Mouse (Mus musculus) limb, embryonic 14.5 days (tissue): Measurements from ENCODE around the gene Grid1. TPM values are rescaled to one million over a fixed set of nuclear protein-coding genes. Genes with fewer than 3 reads are reported as not detected.

Source experiments
- ATAC-seq: fragments of 200-750 bp; cut with Nextera tagmentation; 2 replicates; pipeline ENCODE4 v1.8.0; 2017; ENCODE audit warnings: low read depth, moderate number of reproducible peaks, moderate TSS enrichment; ENCODE audit not compliant: low FRiP score
- DNase-seq: peaks from one replicate; pipeline ENCODE4 v3.0.0-alpha.2; 2015; ENCODE audit warnings: low spot score
- H3K27ac ChIP-seq: fragments of 300-500 bp; sonication (generic); replicated peaks from 2 replicates; pipeline ENCODE4 v1.5.1; 2014; ENCODE audit warnings: low read depth, mild to moderate bottlenecking, low read length, moderate library complexity, mixed read lengths
- H3K27me3 ChIP-seq: fragments of 300-500 bp; sonication (generic); 2 replicates; pipeline ENCODE4 v1.6.1; 2014; ENCODE audit warnings: low read length, mixed read lengths; ENCODE audit not compliant: control insufficient read depth, insufficient read depth
- H3K36me3 ChIP-seq: fragments of 300-500 bp; sonication (generic); 2 replicates; pipeline ENCODE4 v1.6.1; 2014; ENCODE audit warnings: mild to moderate bottlenecking, low read length, moderate library complexity, mixed read lengths; ENCODE audit not compliant: control insufficient read depth, insufficient read depth
- H3K4me1 ChIP-seq: fragments of 300-500 bp; sonication (generic); 2 replicates; pipeline ENCODE4 v1.6.1; 2014; ENCODE audit warnings: antibody characterized with exemption, low read length, mixed read lengths; ENCODE audit not compliant: control insufficient read depth, insufficient read depth
- H3K4me2 ChIP-seq: fragments of 300-500 bp; sonication (generic); replicated peaks from 2 replicates; pipeline ENCODE4 v1.6.1; 2014; ENCODE audit warnings: low read depth, mild to moderate bottlenecking, low read length, moderate library complexity; ENCODE audit not compliant: severe bottlenecking
- H3K4me3 ChIP-seq: fragments of 300-500 bp; sonication (generic); replicated peaks from 2 replicates; pipeline ENCODE4 v1.5.1; 2014; ENCODE audit warnings: low read length
- H3K9ac ChIP-seq: fragments of 300-500 bp; sonication (generic); 2 replicates; pipeline ENCODE4 v1.6.1; 2014; ENCODE audit warnings: mild to moderate bottlenecking, low read depth, low read length, moderate library complexity; ENCODE audit not compliant: severe bottlenecking
- H3K9me3 ChIP-seq: fragments of 300-500 bp; sonication (generic); 2 replicates; pipeline ENCODE4 v1.6.1; 2016; ENCODE audit warnings: low read length; ENCODE audit not compliant: control insufficient read depth
- POLR2A ChIP-seq: fragments of 200-500 bp; IDR thresholded peaks from 2 replicates; pipeline ENCODE4 v1.8.0; 2012; ENCODE audit warnings: inconsistent platforms, mild to moderate bottlenecking, moderate library complexity, borderline replicate concordance; ENCODE audit not compliant: insufficient read depth, insufficient read length; ENCODE audit errors: extremely low read depth
- WGBS: fragments of 180-500 bp; shearing (Covaris S2); extraction: QIAGEN DNeasy Blood & Tissue Kit; methylation state at CpG from one replicate; pipeline ENCODE4 v1.1.7; 2014; 5-methylcytosine and 5-hydroxymethylcytosine counted together
- polyA plus RNA-seq, 2 experiments: library from polyadenylated mRNA; depleted of rRNA in 1 of 2; stranded (reverse) in 1 of 2; unstranded in 1 of 2; fragments of >200 nt; fragmentation: Nextera tagmentation in 1 of 2; extraction: Ambion mirVana in 1 of 2; gene quantifications; 2 replicates each; pipeline versions ENCODE4 v1.2.1 to v1.2.3; 2012 to 2014

Grid1 gene
- polyA plus RNA-seq, 2 experiments: 0.87 to 2.0 TPM

DNA sequence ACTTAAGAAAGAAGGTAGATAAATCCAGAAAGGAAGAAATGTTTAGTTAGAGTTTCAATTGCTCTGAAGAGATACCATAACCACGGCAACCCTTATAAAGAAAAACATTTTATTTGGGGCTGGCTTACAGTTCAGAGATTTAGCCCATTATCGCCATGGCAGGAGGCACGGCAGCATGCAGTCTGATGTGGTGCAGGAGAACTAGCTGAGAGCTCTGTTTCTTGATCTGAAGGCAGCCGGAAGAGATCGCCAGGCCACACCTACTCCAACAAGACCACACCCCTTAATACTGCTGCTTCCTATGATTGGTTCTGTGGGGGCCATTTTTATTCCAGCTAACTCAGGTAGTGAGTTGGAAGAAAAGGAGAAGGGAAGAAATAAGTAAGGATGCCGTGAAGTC lies 45.7 kb upstream of the Grid1 start:
- H3K36me3 ChIP-seq: no peaks in the 10 kb centered on the region
- peaks cover 4% of the 10 kb centered on the region; the same call in 1 of the 2 replicates for H3K4me1 ChIP-seq
- ATAC-seq (no peak), DNase-seq (no peak)
- no peaks in the 10 kb centered on the region; the same call in 1 of the 2 replicates for H3K9me3 ChIP-seq
- no peak overlapping the region for H3K9ac ChIP-seq
- WGBS: 73% methylated on average over 6 of the region's 6 CpGs
- H3K4me3 ChIP-seq: no peak overlapping the region
- TF ChIP-seq POLR2A: no peak
- no peak overlapping the region for H3K27ac ChIP-seq
- H3K27me3 ChIP-seq: peaks cover 6% of the 10 kb centered on the region; the same call in 1 of the 2 replicates
- no peak overlapping the region for H3K4me2 ChIP-seq

DNA sequence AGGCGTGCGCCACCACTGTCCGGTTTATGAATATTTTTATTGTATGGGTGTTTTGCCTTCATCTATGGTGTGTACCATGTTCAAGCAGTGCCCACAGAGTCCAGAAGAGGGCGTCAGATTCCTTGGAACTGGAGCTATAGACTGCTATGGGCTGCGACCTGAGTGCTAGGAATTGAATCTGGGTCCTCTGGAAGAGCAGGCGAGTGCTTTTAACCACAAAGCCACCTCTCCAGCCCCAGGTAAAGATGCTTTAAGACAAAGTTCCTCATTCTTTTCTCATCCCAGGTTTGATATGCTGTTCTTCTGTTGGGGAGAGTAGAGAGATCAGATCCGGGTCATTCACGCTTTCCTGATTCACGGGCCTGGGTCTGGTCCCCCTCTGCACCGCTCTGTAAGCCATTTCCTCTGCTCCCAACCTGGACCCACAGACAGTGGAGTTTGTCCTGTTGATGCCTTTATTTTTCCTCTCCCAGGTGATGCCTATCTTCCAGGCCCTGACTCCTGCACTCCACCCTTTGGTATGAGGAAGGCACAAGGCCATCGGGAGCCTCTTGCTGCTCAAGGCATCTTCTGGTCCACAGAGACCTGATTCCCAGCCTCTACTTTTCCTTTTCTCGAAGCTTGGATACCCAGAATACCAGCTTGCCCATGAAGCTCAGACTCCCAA lies 43.1 kb upstream of the Grid1 start:
- H3K9me3 ChIP-seq: no peaks in the 10 kb centered on the region; the same call in 1 of the 2 replicates
- no peaks in the 10 kb centered on the region for H3K4me1 ChIP-seq
- H3K4me3 ChIP-seq: no peak overlapping the region
- H3K27me3 ChIP-seq: no peaks in the 10 kb centered on the region
- no peak overlapping the region for H3K4me2 ChIP-seq
- DNase-seq (no peak), ATAC-seq (no peak)
- H3K36me3 ChIP-seq: no peaks in the 10 kb centered on the region
- TF ChIP-seq POLR2A: no peak
- H3K9ac ChIP-seq: no peak overlapping the region
- H3K27ac ChIP-seq: no peak overlapping the region
- 90% methylated on average over 12 of the region's 12 CpGs for WGBS

DNA sequence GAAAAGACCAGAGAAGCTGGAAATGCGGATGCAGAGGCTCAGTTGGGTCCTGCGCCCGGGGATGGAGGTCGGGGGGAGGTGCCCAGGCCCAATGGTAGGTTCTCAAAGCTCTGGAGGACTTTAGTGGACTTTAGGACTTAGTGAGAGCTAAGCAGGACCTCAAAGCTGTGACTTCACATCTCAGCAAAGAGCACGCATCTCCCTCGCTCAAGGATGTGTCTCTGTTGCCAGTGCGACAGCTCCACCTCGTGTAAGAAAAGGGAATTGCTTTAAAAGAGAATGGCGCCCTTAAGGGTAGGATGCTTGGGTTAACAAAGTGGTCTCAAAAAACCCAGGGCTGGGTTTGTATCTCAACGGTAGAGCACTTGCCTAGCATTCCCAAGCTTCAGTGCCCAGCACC lies 42.1 kb upstream of the Grid1 start:
- Histone ChIP-seq H3K27me3 (no peaks in the 10 kb centered on the region), H3K27ac (no peak overlapping the region), H3K9me3 (no peaks in the 10 kb centered on the region; the same call in 1 of the 2 replicates), H3K4me2 (no peak overlapping the region), H3K36me3 (no peaks in the 10 kb centered on the region), H3K9ac (no peak overlapping the region), H3K4me3 (no peak overlapping the region), H3K4me1 (no peaks in the 10 kb centered on the region)
- TF ChIP-seq POLR2A: no peak
- 13% methylated on average over 10 of the region's 10 CpGs for WGBS
- DNase-seq (peak; percentile 35), ATAC-seq (no peak)

DNA sequence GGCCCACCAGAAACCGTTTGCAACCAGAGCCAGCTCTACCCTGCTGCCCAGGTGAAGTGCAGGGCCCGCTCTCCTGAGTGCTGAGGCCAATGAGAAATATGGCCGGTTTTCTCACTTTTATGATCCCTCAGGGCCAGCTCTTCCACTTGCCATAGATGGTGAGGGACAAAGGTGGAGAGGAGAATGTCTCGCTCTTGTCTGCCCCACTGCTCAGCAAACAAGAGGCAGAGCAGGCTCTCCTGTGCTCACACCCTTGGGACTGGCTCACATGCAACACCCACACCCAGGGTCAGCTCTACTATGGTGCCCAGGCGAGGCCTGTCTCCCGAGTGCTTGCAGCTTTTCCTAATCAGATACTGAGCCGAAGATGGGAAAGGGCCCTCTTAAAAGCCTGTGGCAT lies 41.1 kb upstream of the Grid1 start:
- Histone ChIP-seq H3K27ac (no peak overlapping the region), H3K36me3 (no peaks in the 10 kb centered on the region), H3K4me2 (no peak overlapping the region), H3K9me3 (no peaks in the 10 kb centered on the region; the same call in 1 of the 2 replicates), H3K9ac (no peak overlapping the region), H3K4me1 (no peaks in the 10 kb centered on the region), H3K27me3 (no peaks in the 10 kb centered on the region), H3K4me3 (no peak overlapping the region)
- no peak for DNase-seq
- WGBS: 73% methylated on average over 7 of the region's 7 CpGs
- no peak for ATAC-seq
- no peak for TF ChIP-seq POLR2A

DNA sequence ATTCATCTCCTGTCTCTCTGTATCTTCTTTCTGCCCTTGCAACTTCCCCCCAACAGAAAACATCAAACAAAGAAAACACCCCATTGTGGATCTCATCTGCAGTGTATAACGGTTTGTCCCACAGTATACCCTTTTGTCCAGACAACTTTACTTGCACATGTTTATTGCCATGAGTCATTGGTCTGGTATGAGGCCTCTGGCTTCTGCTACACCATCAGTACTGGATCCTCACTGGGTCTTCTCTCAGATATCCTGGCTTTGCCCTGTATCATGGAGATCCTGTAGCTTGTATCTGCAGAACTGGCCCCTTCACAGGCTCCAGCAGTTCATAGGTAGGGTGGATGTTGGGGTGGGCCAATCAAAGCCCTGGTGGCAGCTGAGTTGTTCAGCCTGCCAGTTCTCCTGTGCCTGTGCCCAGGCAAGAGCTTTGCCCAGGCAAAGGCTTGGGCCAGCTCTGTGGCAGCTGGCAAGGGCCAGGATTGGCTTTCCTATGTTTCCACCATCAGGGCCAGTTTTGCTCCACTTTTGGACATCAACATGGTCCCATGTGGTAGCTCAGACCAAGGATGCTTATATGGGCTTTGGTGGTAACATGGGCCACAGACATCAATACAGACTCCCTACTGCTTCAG lies 26.4 kb upstream of the Grid1 start:
- H3K27ac ChIP-seq: no peak overlapping the region
- 70% methylated on average over 1 of the region's 1 CpGs for WGBS
- no peak overlapping the region for H3K4me3 ChIP-seq
- H3K4me1 ChIP-seq: no peaks in the 10 kb centered on the region
- DNase-seq: no peak
- H3K9me3 ChIP-seq: no peaks in the 10 kb centered on the region
- H3K4me2 ChIP-seq: no peak overlapping the region
- no peaks in the 10 kb centered on the region for H3K27me3 ChIP-seq
- no peak overlapping the region for H3K9ac ChIP-seq
- ATAC-seq: no peak
- no peak for TF ChIP-seq POLR2A
- H3K36me3 ChIP-seq: no peaks in the 10 kb centered on the region
